Mouse (Mus musculus): ENCODE data around the gene Tex52.
A peak's percentile ranks its signal among the peaks of the same experiment; 100 is the strongest.

Gene Tex52

GRCm38 (mm10) chr6:128381254-128381653 is 6.0 kb downstream of the Tex52 start:
- no peak for DNase-seq

- DNase-seq: no peak
Measured at GRCm38 (mm10) chr6:128383752-128384151, 8.5 kb downstream of the Tex52 start.

DNA sequence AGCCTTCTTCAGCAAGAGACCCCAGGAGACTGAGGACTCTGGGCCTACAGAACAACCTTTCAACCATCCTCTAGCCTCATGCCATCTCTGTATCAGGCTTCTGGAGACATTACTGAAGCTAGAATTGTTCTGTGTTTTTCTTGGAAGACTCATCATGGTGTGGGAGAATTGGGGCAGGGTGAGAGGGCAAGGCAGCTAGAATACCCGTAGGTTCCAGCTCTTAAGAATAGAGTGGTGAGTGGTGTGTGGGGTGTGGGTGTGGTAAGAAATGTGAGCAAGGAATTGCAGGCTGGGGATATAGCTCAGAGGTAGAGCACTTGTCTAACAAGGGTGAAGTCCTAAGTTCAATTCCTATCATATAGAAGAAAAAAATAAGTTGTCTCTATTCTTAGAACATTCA is 9.8 kb downstream of the Tex52 start:
- no peak for DNase-seq

- DNase-seq: no peak
Measured at GRCm38 (mm10) chr6:128389185-128389584, 13.9 kb downstream of the Tex52 start.

DNA sequence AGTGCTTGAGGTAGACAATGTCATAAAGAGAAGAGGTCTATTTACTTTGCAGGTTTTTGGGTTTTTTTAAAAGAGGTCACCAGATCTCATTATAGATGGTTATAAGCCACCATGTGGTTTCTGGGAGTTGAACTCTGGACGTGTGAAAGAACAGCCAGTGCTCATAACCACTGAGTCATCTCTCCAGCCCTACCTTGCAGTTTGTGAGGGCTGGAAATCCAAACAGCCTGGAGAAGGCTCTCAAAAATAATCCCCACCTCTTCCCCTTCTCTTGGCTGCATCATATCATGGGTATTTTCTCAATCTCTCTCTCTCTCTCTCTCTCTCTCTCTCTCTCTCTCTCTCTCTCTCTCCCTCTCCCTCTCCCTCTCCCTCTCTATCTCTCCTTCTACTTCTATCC is 15.4 kb downstream of the Tex52 start:
- DNase-seq: no peak

DNA sequence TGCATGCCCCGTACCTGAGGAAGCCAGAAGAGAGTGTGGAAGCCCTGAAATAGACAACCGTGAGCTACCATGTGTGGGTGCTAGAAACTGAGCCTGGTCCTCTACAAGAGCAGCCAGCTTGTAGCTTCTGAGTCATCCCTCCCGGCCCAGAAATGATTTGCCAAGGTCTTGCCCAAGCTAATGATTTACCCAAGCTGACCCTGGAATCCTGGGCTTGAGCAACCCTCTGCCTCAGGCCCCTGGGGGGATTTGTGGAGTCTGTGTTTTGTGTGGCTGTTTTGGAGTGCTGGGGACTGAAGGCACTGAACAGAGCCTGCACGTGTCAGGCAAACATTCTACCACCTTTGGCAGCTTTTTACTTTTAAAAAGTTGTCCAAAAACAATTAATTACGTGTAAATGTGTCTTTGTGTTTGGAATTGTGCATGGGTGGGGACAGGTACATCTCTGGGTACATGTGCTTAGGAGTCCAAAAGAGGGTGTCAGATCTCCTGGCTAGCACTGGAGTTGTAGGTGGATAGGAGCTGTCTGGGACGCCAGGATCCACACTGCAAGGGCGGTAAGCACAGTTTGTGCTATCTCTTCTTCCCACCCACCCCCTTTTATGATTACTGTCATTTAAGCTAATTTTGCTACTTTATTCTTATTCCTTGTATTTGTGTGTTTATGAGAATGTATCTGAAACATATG is 22.5 kb downstream of the Tex52 start:
- DNase-seq: no peak

DNA sequence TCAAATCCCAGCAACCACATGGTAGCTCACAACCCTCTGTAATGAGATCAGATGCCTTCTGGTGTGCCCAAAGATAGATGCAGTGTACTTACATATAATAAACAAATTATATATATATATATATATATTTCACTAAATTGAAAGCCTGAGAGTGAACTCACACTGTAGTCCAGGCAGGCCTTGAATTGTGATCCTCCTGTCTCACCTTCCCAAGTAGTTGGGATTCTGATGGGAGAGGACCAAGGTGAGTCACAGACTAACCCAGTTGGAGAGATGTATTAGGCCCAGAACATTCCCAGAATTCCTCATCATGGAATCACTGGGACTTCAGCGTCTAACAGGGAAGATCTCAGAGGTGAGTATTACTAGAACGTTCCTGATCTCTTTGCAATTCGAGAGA is 23.7 kb downstream of the Tex52 start, which contains the start of gene Nrip2:
Gene Nrip2, plus strand, starts transcription at position 301 of the 400 bp plus-strand sequence.
- no peak for DNase-seq

GRCm38 (mm10) chr6:128399421-128400185 is 24.3 kb downstream of the Tex52 start:
- DNase-seq: peak; percentile 63

GRCm38 (mm10) chr6:128404708-128405107 is 29.5 kb downstream of the Tex52 start:
- DNase-seq: no peak

GRCm38 (mm10) chr6:128408544-128409125 is 33.4 kb downstream of the Tex52 start:
- DNase-seq: no peak

DNA sequence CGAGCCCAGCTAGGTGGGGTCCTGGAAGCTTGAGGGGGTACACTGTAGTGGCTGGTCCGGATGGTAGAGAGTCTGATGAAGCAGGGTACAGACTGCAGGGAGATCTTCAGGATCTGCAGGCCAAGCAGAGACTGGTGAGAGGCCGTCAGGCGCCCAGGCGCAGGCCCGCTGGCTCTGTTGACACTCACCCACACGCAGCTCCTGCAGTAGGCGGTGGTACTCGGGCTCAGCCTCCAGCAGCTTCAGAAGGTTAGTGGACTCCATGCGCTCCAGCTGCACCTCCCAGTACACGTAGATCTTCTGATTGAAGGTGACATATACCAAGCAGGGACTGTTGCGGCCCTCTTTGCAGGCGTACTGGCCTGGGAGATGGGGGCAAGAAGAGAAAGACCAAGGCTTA is 35.0 kb downstream of the Tex52 start:
- no peak for DNase-seq

DNA sequence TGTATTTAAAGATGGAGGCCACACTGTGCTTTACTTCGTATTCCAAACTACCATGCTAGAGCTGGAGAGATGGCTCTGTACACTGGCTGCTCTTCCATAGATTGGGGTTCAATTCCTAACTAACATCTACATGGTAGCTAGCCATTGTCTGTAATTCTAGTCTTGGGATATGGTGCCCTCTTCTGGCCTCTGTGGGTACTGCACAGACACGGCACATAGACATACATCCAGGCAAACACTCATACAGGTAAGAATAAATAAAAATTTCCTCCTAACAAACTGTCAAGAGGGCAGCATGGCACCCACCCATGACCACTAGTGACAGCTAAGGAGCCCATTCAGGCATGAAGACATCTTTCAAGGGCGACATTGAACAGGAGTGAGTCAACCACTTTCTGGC is 35.9 kb downstream of the Tex52 start:
- DNase-seq: peak; percentile 76

DNA sequence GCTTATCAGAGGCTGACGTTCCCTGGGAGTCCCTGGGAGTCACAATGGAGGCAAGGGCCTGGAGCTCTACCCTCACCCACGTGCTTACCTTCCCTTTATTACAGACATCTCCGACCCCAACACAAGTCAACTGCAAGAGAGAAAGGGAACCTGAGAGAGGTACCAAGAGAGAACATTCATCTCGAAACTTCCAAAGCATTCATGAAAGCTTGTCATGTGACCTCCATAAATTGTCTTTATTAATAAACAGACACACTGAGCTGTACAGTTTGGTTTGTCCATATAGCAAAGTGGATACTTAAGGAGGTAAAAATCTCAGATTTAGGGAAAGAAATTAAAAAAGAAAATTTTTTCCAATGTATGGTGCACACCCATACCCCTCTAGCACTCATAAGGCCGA is 40.9 kb downstream of the Tex52 start:
- no peak for DNase-seq

GRCm38 (mm10) chr6:128418076-128418475 is 42.8 kb downstream of the Tex52 start:
- no peak for DNase-seq

DNA sequence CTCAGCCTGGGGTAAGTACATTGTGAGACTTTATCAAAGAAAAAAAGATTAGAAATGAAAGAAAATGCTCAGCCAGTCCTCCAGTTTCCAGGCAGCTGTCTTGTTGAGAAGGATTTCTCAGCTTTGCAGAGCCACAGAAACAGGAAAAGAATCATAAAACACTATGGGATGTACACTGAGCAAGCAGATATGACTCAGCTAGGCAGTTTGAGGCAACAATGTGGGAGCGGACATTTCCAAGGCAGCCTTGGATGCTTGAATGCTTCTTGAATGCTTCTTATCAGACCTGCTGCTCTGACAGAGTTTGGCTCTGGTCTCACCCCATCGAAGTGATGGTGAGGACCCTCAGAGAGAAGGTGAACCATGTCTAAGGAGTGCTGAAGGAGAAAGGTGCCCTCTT is 45.8 kb downstream of the Tex52 start:
- DNase-seq: no peak

DNA sequence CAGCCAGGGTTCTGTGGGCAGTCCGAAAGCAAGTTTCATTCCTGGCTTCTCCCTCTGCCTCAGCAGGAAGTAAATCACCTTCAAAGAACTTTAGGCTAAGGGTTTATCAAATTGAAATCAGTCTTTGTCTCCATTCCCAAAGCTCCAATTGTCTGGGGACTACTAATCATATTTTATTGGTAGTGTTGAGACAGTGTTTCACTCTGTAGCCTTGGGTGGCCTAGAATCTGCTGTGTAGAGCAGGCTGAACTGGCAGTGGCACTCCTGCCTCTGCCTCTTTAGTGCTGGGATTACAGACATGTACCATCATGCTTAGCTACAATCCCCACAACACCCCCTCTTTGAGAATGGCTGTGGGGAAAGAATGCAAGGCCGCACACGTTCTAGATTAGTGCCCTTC is 46.2 kb downstream of the Tex52 start:
- DNase-seq: no peak

GRCm38 (mm10) chr6:128423496-128424268 is 48.4 kb downstream of the Tex52 start:
- DNase-seq: no peak

DNA sequence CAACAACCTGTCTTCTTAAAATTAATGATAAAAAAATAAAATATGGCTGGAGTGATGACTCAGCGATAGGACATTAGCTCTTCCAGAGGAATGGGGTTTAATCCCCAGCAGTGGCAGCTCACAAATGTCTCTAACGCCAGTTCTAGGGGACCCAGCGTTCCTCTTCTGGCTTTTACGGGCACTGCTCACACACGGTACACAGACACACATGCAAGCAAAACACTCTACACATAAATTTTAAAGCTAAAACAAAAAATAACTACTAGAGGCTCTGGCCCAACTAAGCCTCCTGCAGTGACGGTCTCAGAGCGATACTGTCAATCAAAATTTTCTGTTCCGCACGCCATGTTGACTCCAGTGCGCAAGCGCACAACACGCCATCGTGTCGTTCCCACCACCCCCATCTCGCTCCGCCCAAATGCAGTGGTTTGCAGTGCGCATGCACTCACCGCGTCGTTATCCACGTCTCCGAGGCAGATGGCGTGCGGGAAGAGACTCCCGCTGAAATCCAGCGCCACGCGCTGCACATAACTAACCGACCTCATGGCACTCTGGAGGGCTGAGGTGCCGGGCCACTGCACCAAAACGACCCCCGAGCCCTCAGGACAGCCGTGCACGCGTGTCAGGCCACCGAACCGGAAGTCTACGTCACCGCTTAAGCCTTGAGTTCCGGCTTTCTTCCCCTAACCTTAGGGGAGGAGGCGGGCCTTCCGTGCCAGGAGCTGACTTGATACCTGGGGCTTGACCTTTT is 49.2 kb downstream of the Tex52 start, which contains the start of gene Itfg2:
Gene Itfg2, minus strand, starts transcription at position 663 of the 751 bp plus-strand sequence.
- DNase-seq: peak; percentile 95

GRCm38 (mm10) chr6:128425046-128425445 is 49.8 kb downstream of the Tex52 start:
- DNase-seq: no peak

GRCm38 (mm10) chr6:128427571-128427970 is 52.3 kb downstream of the Tex52 start:
- DNase-seq: no peak

DNA sequence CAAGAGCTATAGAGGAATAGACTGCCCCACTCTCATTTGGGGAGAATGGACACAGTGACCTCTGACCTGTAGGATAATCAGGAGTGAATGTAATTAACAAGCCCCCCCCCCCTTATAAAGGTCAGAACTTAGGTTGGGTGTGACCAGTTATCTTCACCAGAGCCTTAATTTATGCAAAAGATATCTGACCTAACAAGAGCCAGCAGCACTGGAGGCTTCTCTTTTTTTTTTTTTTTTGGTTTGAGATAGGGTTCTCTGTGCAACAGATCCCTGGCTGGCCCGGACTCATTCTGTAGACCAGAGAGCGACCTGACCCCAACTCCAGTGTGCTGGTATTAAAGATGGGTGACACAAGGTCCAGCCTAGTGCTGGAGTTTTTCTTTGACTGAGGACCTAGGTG is 54.0 kb downstream of the Tex52 start:
- no peak for DNase-seq

- DNase-seq: no peak
Measured at GRCm38 (mm10) chr6:128429826-128430225, 54.6 kb downstream of the Tex52 start.

Data from right cerebral cortex, postnatal 14 days (tissue).